ENCODE assay signal across 11 mouse cellular contexts in genomic region chr11:5892810-5893368, GRCm38 (mm10). TPM values are rescaled to one million over a fixed set of nuclear protein-coding genes. Genes with fewer than 3 reads are reported as not detected.
DNase-seq lines count a peak whose midpoint lies in the region; ATAC-seq lines count a peak whose summit lies in the region.
"Had no signal": no experiment of that assay in that cellular context is flagged by ENCODE, and none has a peak within 500 bp of the region (broad histone marks: within the 10 kb centered on the region; RNA-seq: fewer than 3 reads in every experiment).

No protein-coding gene starts in this region.

- no peaks in the 10 kb centered on the region for H3K27me3 ChIP-seq in kidney, embryonic 14.5 days (ENCODE audit: control insufficient read depth, insufficient read depth, low read length)
- peaks cover 23% of the 10 kb centered on the region for H3K27me3 ChIP-seq in limb, embryonic 10.5 days (ENCODE audit: low read depth, poor library complexity, severe bottlenecking)
- H3K27me3 ChIP-seq: Patski had no signal

- peak; percentile 61 for DNase-seq in cerebellum, adult 9-10 months
- no peak for DNase-seq in cerebellum, postnatal 10 days
- DNase-seq in kidney, adult 11 months = no peak
- DNase-seq in embryo, embryonic 11 days = peak; percentile 34
- DNase-seq in limb, embryonic 10.5 days (ENCODE audit: low spot score) = no peak
- no peak for DNase-seq in ovary, postnatal 14 days (ENCODE audit: low spot score)
- no peak for DNase-seq in gastrocnemius, postnatal 25 days
- DNase-seq: right cerebral cortex, postnatal 14 days had no signal

- H3K36me3 ChIP-seq in kidney, embryonic 14.5 days (ENCODE audit: control insufficient read depth, insufficient read depth, low read length) = no peaks in the 10 kb centered on the region
- no peaks in the 10 kb centered on the region for H3K36me3 ChIP-seq in limb, embryonic 10.5 days

- H3K9me3 ChIP-seq in kidney, embryonic 14.5 days (ENCODE audit: control insufficient read depth, low read length) = no peaks in the 10 kb centered on the region
- no peaks in the 10 kb centered on the region for H3K9me3 ChIP-seq in limb, embryonic 10.5 days (replicated peaks)

- 46% methylated on average over 4 of the region's 4 CpGs for WGBS in kidney, embryonic 14.5 days
- WGBS in limb, embryonic 10.5 days = 26% methylated on average over 4 of the region's 4 CpGs

- ATAC-seq in kidney, embryonic 14.5 days (ENCODE audit: low FRiP score, low TSS enrichment) = no peak

- H3K4me2 ChIP-seq in kidney, embryonic 14.5 days (replicated peaks; ENCODE audit: low read depth, low read length) = no peak overlapping the region

- H3K4me3 ChIP-seq in kidney, embryonic 14.5 days (ENCODE audit: low read length) = no peak overlapping the region
- H3K4me3 ChIP-seq in limb, embryonic 10.5 days = no peak overlapping the region
- H3K4me3 ChIP-seq: myocyte had no signal

- peak overlapping the region; percentile 10; the same call in 1 of the 2 replicates for H3K27ac ChIP-seq in kidney, embryonic 14.5 days (ENCODE audit: low read depth, low read length)
- H3K27ac ChIP-seq in limb, embryonic 10.5 days = peak overlapping the region; percentile 32; the same call in 1 of the 2 replicates

- no peak overlapping the region for H3K9ac ChIP-seq in kidney, embryonic 14.5 days (ENCODE audit: low read depth, low read length)

- peaks cover 36% of the 10 kb centered on the region for H3K4me1 ChIP-seq in kidney, embryonic 14.5 days (ENCODE audit: control insufficient read depth, insufficient read depth, low read length)
- peaks cover 63% of the 10 kb centered on the region for H3K4me1 ChIP-seq in limb, embryonic 10.5 days

RNA-seq across cellular contexts. Expression of gene Myl7, which starts 5.7 kb away (rescaled TPM):
- polyA plus RNA-seq in kidney, embryonic 14.5 days (2014; fragmentation: Nextera tagmentation; extraction: Ambion mirVana) = 1.5 and 2.4 TPM in 2 replicates
- 6.8 and 8.0 TPM in 2 replicates for polyA plus RNA-seq in limb, embryonic 10.5 days (2016; fragmentation: Nextera tagmentation; extraction: Ambion mirVana)
- total RNA-seq in gastrocnemius, postnatal 25 days (2021) = not detected
- polyA plus RNA-seq: myocyte, Patski had no signal

RNA-seq across cellular contexts. Expression of gene Pold2, which starts 14.8 kb away (rescaled TPM):
- 116 and 128 TPM in 2 replicates for polyA plus RNA-seq in kidney, embryonic 14.5 days (2014; fragmentation: Nextera tagmentation; extraction: Ambion mirVana)
- polyA plus RNA-seq in limb, embryonic 10.5 days (2016; fragmentation: Nextera tagmentation; extraction: Ambion mirVana) = 165 and 175 TPM in 2 replicates
- total RNA-seq in gastrocnemius, postnatal 25 days (2021) = 10 to 100 TPM; 34.8 to 37.6 TPM

RNA-seq across cellular contexts. Expression of gene Aebp1, which starts 31.1 kb away (rescaled TPM):
- 16.7 and 30.7 TPM in 2 replicates for polyA plus RNA-seq in kidney, embryonic 14.5 days (2014; fragmentation: Nextera tagmentation; extraction: Ambion mirVana)
- 8.2 TPM in 2 replicates for polyA plus RNA-seq in limb, embryonic 10.5 days (2016; fragmentation: Nextera tagmentation; extraction: Ambion mirVana)
- 10 to 100 TPM; 23.9 to 31.3 TPM for total RNA-seq in gastrocnemius, postnatal 25 days (2021)

RNA-seq across cellular contexts. Expression of gene Polm, which starts 55.1 kb away (rescaled TPM):
- 6.6 and 9.1 TPM in 2 replicates for polyA plus RNA-seq in kidney, embryonic 14.5 days (2014; fragmentation: Nextera tagmentation; extraction: Ambion mirVana)
- polyA plus RNA-seq in limb, embryonic 10.5 days (2016; fragmentation: Nextera tagmentation; extraction: Ambion mirVana) = 7.1 and 10.3 TPM in 2 replicates
- total RNA-seq in gastrocnemius, postnatal 25 days (2021) = 1 to 10 TPM; 1.8 to 2.8 TPM

RNA-seq across cellular contexts. Expression of gene Gck, which starts 57.0 kb away (rescaled TPM):
- polyA plus RNA-seq in kidney, embryonic 14.5 days (2014; fragmentation: Nextera tagmentation; extraction: Ambion mirVana) = 1.5 and 2.0 TPM in 2 replicates
- 0.55 and 1.3 TPM in 2 replicates for polyA plus RNA-seq in limb, embryonic 10.5 days (2016; fragmentation: Nextera tagmentation; extraction: Ambion mirVana)
- 1 to 10 TPM; 2.0 to 5.2 TPM for total RNA-seq in gastrocnemius, postnatal 25 days (2021)

Comparison
In these comparisons a context has a peak if more than half of its experiments do, and no peak if none do; other contexts are left out.
1. DNase-seq: peak in cerebellum, adult 9-10 months (single experiment) and embryo, embryonic 11 days (single experiment); none in cerebellum, postnatal 10 days (0 of 2), kidney, adult 11 months (single experiment), limb, embryonic 10.5 days (single experiment), ovary, postnatal 14 days (single experiment) and gastrocnemius, postnatal 25 days (single experiment).